Mouse (Mus musculus) C2C12 (cell line): Measurements from ENCODE around the gene Kifc5b.

Source experiments
- CEBPB ChIP-seq: IDR thresholded peaks from one replicate; pipeline ENCODE4 v1.6.1; 2011; ENCODE audit warnings: low read depth, mild to moderate bottlenecking, control low read depth, moderate library complexity
- CTCF ChIP-seq: IDR thresholded peaks from one replicate; pipeline ENCODE4 v1.5.1; 2011; ENCODE audit not compliant: control insufficient read depth, insufficient read depth, insufficient read length
- FOSL1 ChIP-seq: IDR thresholded peaks from one replicate; pipeline ENCODE4 v1.8.0; 2011; ENCODE audit warnings: mild to moderate bottlenecking, low read length; ENCODE audit not compliant: poor library complexity, insufficient read depth, severe bottlenecking
- MAX ChIP-seq: IDR thresholded peaks from one replicate; pipeline ENCODE4 v1.6.1; 2011; ENCODE audit warnings: mild to moderate bottlenecking, control low read depth
- MYOD1 ChIP-seq: IDR thresholded peaks from one replicate; pipeline ENCODE4 v1.6.1; 2011; ENCODE audit warnings: low read depth; ENCODE audit not compliant: control insufficient read depth, insufficient read length
- MYOG ChIP-seq: IDR thresholded peaks from one replicate; pipeline ENCODE4 v1.6.1; 2011; ENCODE audit not compliant: control insufficient read depth, insufficient read length; ENCODE audit errors: extremely low read depth
- USF1 ChIP-seq: IDR thresholded peaks from one replicate; pipeline ENCODE4 v1.6.1; 2011; ENCODE audit warnings: low read depth, mild to moderate bottlenecking, control low read depth, moderate library complexity

GRCm38 (mm10) chr17:26974547-26974946 lies 57.7 kb downstream of the Kifc5b start:
- no peak for TF ChIP-seq CTCF
- no peak for TF ChIP-seq MAX
- TF ChIP-seq MYOD1, result no peak
- TF ChIP-seq USF1, result no peak
- TF ChIP-seq MYOG, result no peak
- TF ChIP-seq FOSL1, result no peak
- no peak for TF ChIP-seq CEBPB
